Mouse (Mus musculus): Measurements from ENCODE around the gene Itgal. TPM values are rescaled to one million over a fixed set of nuclear protein-coding genes. Genes with fewer than 3 reads are reported as not detected.

The Itgal gene
- polyA plus RNA-seq, 1 experiment from 2014 or later = 1.6 TPM

DNA sequence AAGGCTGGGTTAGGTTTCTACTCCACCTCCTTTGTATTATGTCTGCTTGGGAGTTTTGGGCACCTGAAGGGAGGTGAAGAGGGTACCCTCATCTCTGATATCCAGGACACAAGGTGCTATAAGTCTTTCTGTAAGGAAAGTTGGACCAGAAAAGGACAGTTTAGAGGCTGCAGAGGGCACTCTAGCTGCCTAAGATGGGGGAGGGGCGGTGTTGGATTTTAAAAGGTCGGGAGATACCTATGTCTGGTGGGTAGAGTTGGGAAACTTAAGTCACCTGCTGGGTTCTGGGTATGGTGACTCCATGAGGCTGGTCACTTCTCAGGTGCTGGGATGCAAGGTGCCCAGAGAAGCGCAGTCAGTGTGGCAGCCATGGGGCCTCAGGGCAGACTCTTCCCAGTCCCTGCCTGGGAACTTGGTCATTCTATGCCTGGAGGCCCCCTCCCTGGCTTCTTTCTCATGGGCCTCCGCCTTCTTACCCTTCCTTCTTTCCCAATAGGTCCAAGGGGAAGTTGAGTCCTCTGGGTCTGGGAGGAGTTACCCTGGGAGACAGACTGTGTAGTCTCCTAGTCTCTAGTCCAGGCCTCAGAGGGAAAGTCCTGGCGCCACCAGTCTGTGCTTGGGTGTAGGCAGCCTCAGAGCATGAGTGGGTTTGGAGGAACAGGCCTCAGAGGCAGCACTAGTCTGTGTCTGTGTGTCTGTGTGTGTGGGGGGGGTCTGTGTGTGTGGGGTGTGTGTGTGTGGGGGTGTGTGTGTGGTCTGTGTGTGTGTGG, 911 bp downstream of the Itgal start:
- no peak for TF ChIP-seq CTCF (IDR thresholded peaks at IDR 0.05; ENCODE audit: low read depth)
- no peaks in the 10 kb centered on the region for H3K4me1 ChIP-seq (ENCODE audit: insufficient read depth)
- no peaks in the 10 kb centered on the region for H3K36me3 ChIP-seq (ENCODE audit: insufficient read depth)
- 78% methylated on average over 5 of the region's 5 CpGs for WGBS
- H3K27ac ChIP-seq (ENCODE audit: low read depth) = no peak overlapping the region
- no peak for DNase-seq
- H3K4me3 ChIP-seq (ENCODE audit: low read depth, low read length) = no peak overlapping the region
- no peak for ATAC-seq (ENCODE audit: insufficient read depth)
- no peak overlapping the region for H3K4me2 ChIP-seq
- no peaks in the 10 kb centered on the region for H3K9me3 ChIP-seq (ENCODE audit: low read depth, low read length)
- no peaks in the 10 kb centered on the region for H3K27me3 ChIP-seq (ENCODE audit: insufficient read depth, low read length)
- no peak overlapping the region for H3K9ac ChIP-seq

DNA sequence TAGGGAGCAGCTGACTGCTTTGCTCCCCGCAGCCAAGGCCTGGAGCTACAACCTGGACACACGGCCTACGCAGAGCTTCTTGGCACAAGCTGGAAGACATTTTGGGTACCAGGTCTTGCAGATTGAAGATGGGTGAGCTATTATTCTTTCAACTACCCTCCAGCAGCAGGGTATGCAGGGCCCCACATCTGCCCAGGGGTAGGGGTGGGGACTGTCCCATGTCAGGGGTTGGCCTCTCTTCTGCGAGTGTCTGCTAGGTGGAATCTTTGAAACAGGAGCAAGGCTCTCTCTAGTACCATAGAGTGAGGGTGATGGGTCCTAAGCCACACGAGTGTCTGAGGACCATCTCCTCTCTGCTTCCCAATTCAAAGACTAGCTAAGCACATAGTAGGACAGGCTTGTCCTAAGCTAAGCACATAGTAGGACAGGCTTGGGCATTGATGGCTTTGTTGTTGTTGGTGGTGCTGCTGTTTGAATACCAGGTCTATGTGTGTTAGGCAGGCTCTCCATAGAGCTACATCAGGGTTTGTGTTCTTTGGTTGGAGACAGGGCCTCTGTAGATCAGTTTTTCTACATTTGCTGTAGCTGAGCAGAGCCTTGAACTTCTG, 1.6 kb downstream of the Itgal start:
- no peak overlapping the region for H3K4me3 ChIP-seq (ENCODE audit: low read depth, low read length)
- H3K36me3 ChIP-seq (ENCODE audit: insufficient read depth) = no peaks in the 10 kb centered on the region
- H3K4me2 ChIP-seq = no peak overlapping the region
- no peak overlapping the region for H3K27ac ChIP-seq (ENCODE audit: low read depth)
- no peak for TF ChIP-seq CTCF (IDR thresholded peaks at IDR 0.05; ENCODE audit: low read depth)
- ATAC-seq (ENCODE audit: insufficient read depth) = no peak
- H3K27me3 ChIP-seq (ENCODE audit: insufficient read depth, low read length) = no peaks in the 10 kb centered on the region
- no peaks in the 10 kb centered on the region for H3K9me3 ChIP-seq (ENCODE audit: low read depth, low read length)
- WGBS = 88% methylated on average over 5 of the region's 5 CpGs
- no peak for DNase-seq
- H3K4me1 ChIP-seq (ENCODE audit: insufficient read depth) = no peaks in the 10 kb centered on the region
- no peak overlapping the region for H3K9ac ChIP-seq

DNA sequence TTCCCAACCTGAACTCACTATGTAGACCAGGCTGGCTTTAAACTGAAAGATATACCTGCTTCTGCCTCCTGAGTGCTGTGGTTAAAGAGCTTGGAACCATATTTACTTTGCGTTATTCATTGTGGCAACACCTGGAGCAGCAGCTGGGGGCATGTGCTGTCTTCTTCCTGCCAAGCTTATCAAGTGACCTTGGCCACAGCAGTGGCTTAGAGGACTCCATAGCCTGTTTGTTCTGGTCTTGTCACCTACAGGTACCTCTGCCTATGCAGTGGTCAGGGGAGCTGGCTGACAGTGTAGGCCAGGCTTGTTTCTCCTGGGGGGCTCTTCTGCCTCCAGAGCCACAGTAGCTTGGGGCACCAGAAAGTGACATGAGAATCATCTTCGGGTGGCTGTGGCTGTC, 12.4 kb downstream of the Itgal start:
- Histone ChIP-seq H3K4me2 (no peak overlapping the region), H3K27ac (ENCODE audit: low read depth) (no peak overlapping the region), H3K9me3 (ENCODE audit: low read depth, low read length) (no peaks in the 10 kb centered on the region), H3K4me3 (ENCODE audit: low read depth, low read length) (no peak overlapping the region), H3K4me1 (ENCODE audit: insufficient read depth) (no peaks in the 10 kb centered on the region), H3K36me3 (ENCODE audit: insufficient read depth) (no peaks in the 10 kb centered on the region), H3K9ac (no peak overlapping the region), H3K27me3 (ENCODE audit: insufficient read depth, low read length) (no peaks in the 10 kb centered on the region)
- no peak for ATAC-seq (ENCODE audit: insufficient read depth)
- no peak for DNase-seq
- no peak for TF ChIP-seq CTCF (IDR thresholded peaks at IDR 0.05; ENCODE audit: low read depth)
- 74% methylated on average over 2 of the region's 2 CpGs for WGBS

DNA sequence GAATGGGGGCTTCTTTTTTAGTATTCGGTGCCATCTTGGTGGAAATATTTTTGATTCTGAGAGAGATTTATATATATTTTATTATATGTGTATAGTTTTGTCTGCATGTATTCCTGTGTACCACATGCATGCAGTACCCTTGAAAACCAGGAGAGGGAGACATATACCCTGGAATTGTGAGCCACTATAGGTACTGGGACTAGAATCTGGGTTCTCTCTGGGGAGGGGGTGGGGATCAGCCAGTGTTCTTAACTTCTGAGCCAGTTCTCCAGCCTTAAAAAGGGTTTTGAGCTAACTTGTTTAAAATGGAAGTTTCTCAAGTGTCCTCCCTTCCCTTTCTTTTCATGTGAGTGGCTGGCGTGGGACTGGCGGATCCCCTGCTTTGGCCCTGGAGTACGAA, 12.8 kb downstream of the Itgal start:
- no peak overlapping the region for H3K4me2 ChIP-seq
- H3K27ac ChIP-seq (ENCODE audit: low read depth) = no peak overlapping the region
- peak; percentile 86 for TF ChIP-seq CTCF (IDR thresholded peaks at IDR 0.05; ENCODE audit: low read depth)
- H3K4me3 ChIP-seq (ENCODE audit: low read depth, low read length) = no peak overlapping the region
- H3K27me3 ChIP-seq (ENCODE audit: insufficient read depth, low read length) = no peaks in the 10 kb centered on the region
- H3K36me3 ChIP-seq (ENCODE audit: insufficient read depth) = no peaks in the 10 kb centered on the region
- no peaks in the 10 kb centered on the region for H3K4me1 ChIP-seq (ENCODE audit: insufficient read depth)
- no peak; the same call in 1 of the 2 replicates for ATAC-seq (ENCODE audit: insufficient read depth)
- no peaks in the 10 kb centered on the region for H3K9me3 ChIP-seq (ENCODE audit: low read depth, low read length)
- H3K9ac ChIP-seq = no peak overlapping the region
- WGBS = 63% methylated on average over 4 of the region's 4 CpGs
- peak; percentile 87 for DNase-seq

DNA sequence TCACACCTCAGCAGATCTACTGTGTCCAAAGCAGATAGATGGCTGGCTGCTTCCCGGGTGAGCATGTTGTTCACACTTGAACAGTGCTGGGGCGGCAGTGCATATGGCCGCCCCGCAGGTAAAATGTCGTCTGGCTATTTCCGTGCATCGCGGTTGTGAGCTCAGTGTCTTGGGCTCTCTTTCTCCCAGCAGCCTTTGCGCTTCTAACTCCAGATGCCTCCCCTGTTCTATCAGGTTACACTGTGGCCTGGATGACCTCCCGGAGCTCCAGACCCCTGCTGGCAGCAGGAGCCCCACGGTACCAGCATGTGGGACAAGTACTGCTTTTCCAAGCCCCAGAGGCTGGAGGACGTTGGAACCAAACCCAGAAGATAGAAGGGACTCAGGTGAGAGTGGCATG, 13.9 kb downstream of the Itgal start:
- WGBS = 59% methylated on average over 12 of the region's 12 CpGs
- H3K9ac ChIP-seq = no peak overlapping the region
- H3K27ac ChIP-seq (ENCODE audit: low read depth) = no peak overlapping the region
- H3K27me3 ChIP-seq (ENCODE audit: insufficient read depth, low read length) = no peaks in the 10 kb centered on the region
- no peaks in the 10 kb centered on the region for H3K36me3 ChIP-seq (ENCODE audit: insufficient read depth)
- no peak overlapping the region for H3K4me2 ChIP-seq
- no peaks in the 10 kb centered on the region for H3K9me3 ChIP-seq (ENCODE audit: low read depth, low read length)
- no peak for TF ChIP-seq CTCF (IDR thresholded peaks at IDR 0.05; ENCODE audit: low read depth)
- H3K4me3 ChIP-seq (ENCODE audit: low read depth, low read length) = no peak overlapping the region
- no peaks in the 10 kb centered on the region for H3K4me1 ChIP-seq (ENCODE audit: insufficient read depth)
- ATAC-seq (ENCODE audit: insufficient read depth) (no peak), DNase-seq (no peak)

DNA sequence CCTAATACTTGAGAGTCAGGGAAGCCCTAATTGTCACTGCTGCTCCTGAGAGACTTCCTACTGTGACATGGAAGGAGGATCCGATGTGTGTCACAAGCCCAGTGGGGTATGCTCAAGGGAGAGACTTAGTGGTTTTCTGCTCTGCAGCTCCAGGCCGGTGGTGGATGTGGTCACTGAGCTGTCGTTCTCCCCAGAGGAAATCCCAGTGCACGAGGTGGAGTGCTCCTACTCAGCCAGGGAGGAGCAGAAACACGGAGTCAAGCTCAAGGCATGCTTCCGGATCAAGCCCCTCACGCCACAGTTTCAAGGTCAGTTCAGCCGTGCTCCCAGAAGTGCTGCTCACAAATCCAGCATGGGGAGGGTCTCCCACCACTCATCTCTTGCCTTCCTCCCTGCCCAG, 17.9 kb downstream of the Itgal start:
- Histone ChIP-seq H3K4me1 (ENCODE audit: insufficient read depth) (no peaks in the 10 kb centered on the region), H3K36me3 (ENCODE audit: insufficient read depth) (no peaks in the 10 kb centered on the region), H3K9ac (no peak overlapping the region), H3K4me3 (ENCODE audit: low read depth, low read length) (no peak overlapping the region), H3K27me3 (ENCODE audit: insufficient read depth, low read length) (no peaks in the 10 kb centered on the region), H3K9me3 (ENCODE audit: low read depth, low read length) (no peaks in the 10 kb centered on the region), H3K27ac (ENCODE audit: low read depth) (no peak overlapping the region), H3K4me2 (no peak overlapping the region)
- whole genome bisulfite sequencing = 24% methylated on average over 8 of the region's 8 CpGs
- DNase-seq (no peak), ATAC-seq (ENCODE audit: insufficient read depth) (no peak)
- TF ChIP-seq CTCF (IDR thresholded peaks at IDR 0.05; ENCODE audit: low read depth) = no peak

DNA sequence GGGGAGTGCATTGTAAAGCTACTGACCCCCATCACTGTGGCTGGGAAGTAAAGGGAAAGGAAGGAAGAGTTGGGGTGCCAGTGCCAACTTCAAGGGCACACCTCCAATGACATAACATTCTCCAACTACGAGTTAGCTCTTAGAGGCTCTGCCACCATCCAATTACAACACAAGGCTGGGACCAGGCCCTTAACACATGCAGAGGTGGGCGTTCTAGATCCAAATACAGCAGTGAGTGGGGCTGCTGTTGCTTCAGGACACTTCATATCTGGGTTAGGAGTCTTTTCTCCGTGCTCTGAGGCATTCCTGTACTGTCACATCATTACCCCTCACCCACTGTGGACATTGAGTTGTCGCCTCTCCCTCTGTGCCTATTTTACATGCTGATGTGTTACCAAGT, 25.0 kb downstream of the Itgal start:
- WGBS = 59% methylated on average over 4 of the region's 4 CpGs
- no peak for DNase-seq

More for the DNA sequence above, 25.0 kb downstream of the Itgal start:
- Histone ChIP-seq H3K9me3 (ENCODE audit: low read depth, low read length) (no peaks in the 10 kb centered on the region), H3K4me1 (ENCODE audit: insufficient read depth) (no peaks in the 10 kb centered on the region), H3K27ac (ENCODE audit: low read depth) (no peak overlapping the region), H3K4me3 (ENCODE audit: low read depth, low read length) (no peak overlapping the region), H3K4me2 (no peak overlapping the region), H3K27me3 (ENCODE audit: insufficient read depth, low read length) (no peaks in the 10 kb centered on the region), H3K9ac (no peak overlapping the region), H3K36me3 (ENCODE audit: insufficient read depth) (no peaks in the 10 kb centered on the region)
- TF ChIP-seq CTCF (IDR thresholded peaks at IDR 0.05; ENCODE audit: low read depth) = no peak
- no peak for ATAC-seq (ENCODE audit: insufficient read depth)
